Mouse (Mus musculus) CH12.LX (cell line): Measurements from ENCODE around the gene Pde3a. TPM values are rescaled to one million over a fixed set of nuclear protein-coding genes. Genes with fewer than 3 reads are reported as not detected.

Source experiments
- DNase-seq: peaks from one replicate; pipeline ENCODE4 v3.0.0-alpha.2; 2013; ENCODE audit errors: extremely low read depth
- H3K27ac ChIP-seq: 2 replicates; pipeline ENCODE4 v1.5.1; 2012; ENCODE audit warnings: low read depth, mild to moderate bottlenecking, control low read depth, moderate library complexity; ENCODE audit not compliant: insufficient read depth
- H3K27me3 ChIP-seq: replicated peaks from 2 replicates; pipeline ENCODE3; 2012; ENCODE audit warnings: inconsistent platforms
- H3K36me3 ChIP-seq, 2 experiments: replicated peaks in 1 of 2; 2 replicates each; pipeline versions ENCODE3 to v1.6.1; 2012; ENCODE audit warnings: inconsistent platforms in 1 of 2, low read length in 1 of 2, mild to moderate bottlenecking in 1 of 2, mixed read lengths in 1 of 2, moderate library complexity in 1 of 2; ENCODE audit not compliant: control insufficient read depth in 1 of 2, insufficient read depth in 1 of 2
- H3K4me1 ChIP-seq, 2 experiments: 2 replicates each; pipeline ENCODE4 v1.6.1; 2012; ENCODE audit warnings: inconsistent platforms in 1 of 2, moderate library complexity in 1 of 2; ENCODE audit not compliant: insufficient read depth in 2 of 2, control insufficient read depth in 1 of 2
- H3K4me2 ChIP-seq: 2 replicates; pipeline ENCODE4 v1.6.1; 2012; ENCODE audit warnings: low read depth, mild to moderate bottlenecking, control low read depth; ENCODE audit not compliant: poor library complexity, insufficient read depth, severe bottlenecking
- H3K4me3 ChIP-seq, 3 experiments: fragments of 150-350 bp in 1 of 3; sonication (generic) in 1 of 3; replicated peaks in 1 of 3; 2 replicates each; pipeline versions ENCODE3 to v1.5.1; 2011 to 2012; ENCODE audit warnings: low read depth in 2 of 3, low read length in 2 of 3, mild to moderate bottlenecking in 2 of 3, moderate library complexity in 2 of 3, control low read depth in 1 of 3, improper control_type of control experiment in 1 of 3, inconsistent platforms in 1 of 3, mixed read lengths in 1 of 3; ENCODE audit not compliant: poor library complexity in 1 of 3
- H3K79me2 ChIP-seq: replicated peaks from 2 replicates; pipeline ENCODE4 v1.6.1; 2012; ENCODE audit warnings: mild to moderate bottlenecking, moderate library complexity; ENCODE audit not compliant: control insufficient read depth, poor library complexity, insufficient read depth, severe bottlenecking; ENCODE audit errors: extremely low read depth
- H3K9ac ChIP-seq: 2 replicates; pipeline ENCODE4 v1.6.1; 2012; ENCODE audit warnings: low read depth, mild to moderate bottlenecking, control low read depth, moderate library complexity; ENCODE audit not compliant: insufficient read depth
- H3K9me3 ChIP-seq: replicated peaks from 2 replicates; pipeline ENCODE3; 2012; ENCODE audit warnings: low read length, inconsistent platforms, mixed read lengths
- BHLHE40 ChIP-seq: IDR thresholded peaks from 2 replicates; pipeline ENCODE4 v1.6.1; 2011; ENCODE audit warnings: mild to moderate bottlenecking, low read depth, low read length, improper control_type of control experiment
- CHD1 ChIP-seq: IDR thresholded peaks from 2 replicates; pipeline ENCODE4 v1.6.1; 2012; ENCODE audit warnings: low read depth, low read length, improper control_type of control experiment, inconsistent platforms
- GABPA ChIP-seq: IDR thresholded peaks from 2 replicates; pipeline ENCODE4 v1.6.1; 2012; ENCODE audit warnings: low read depth, low read length, improper control_type of control experiment, inconsistent platforms; ENCODE audit not compliant: insufficient replicate concordance
- IRF4 ChIP-seq: IDR thresholded peaks from 2 replicates; pipeline ENCODE4 v1.6.1; 2014; ENCODE audit warnings: low read depth, mild to moderate bottlenecking, inconsistent platforms, low read length, improper control_type of control experiment
- JUND ChIP-seq: conservative IDR thresholded peaks from 2 replicates; pipeline ENCODE4 v1.6.1; 2011; ENCODE audit warnings: low read depth, low read length, improper control_type of control experiment
- MAFK ChIP-seq: IDR thresholded peaks from 2 replicates; pipeline ENCODE4 v1.6.1; 2011; ENCODE audit warnings: low read length, improper control_type of control experiment; ENCODE audit not compliant: insufficient replicate concordance
- MAX ChIP-seq: IDR thresholded peaks from 2 replicates; pipeline ENCODE4 v1.6.1; 2011; ENCODE audit warnings: low read length, improper control_type of control experiment
- MAZ ChIP-seq: IDR thresholded peaks from 2 replicates; pipeline ENCODE4 v1.6.1; 2012; ENCODE audit warnings: low read depth, mild to moderate bottlenecking, inconsistent platforms, low read length, improper control_type of control experiment, moderate library complexity
- NELFE ChIP-seq: IDR thresholded peaks from 2 replicates; pipeline ENCODE4 v1.6.1; 2011; ENCODE audit warnings: low read depth, low read length, improper control_type of control experiment
- NRF1 ChIP-seq: IDR thresholded peaks from 2 replicates; pipeline ENCODE4 v1.6.1; 2014; ENCODE audit warnings: low read depth, mild to moderate bottlenecking, inconsistent platforms, low read length, improper control_type of control experiment, moderate library complexity
- PAX5 ChIP-seq: IDR thresholded peaks from 2 replicates; pipeline ENCODE4 v1.6.1; 2012; ENCODE audit warnings: low read length, inconsistent platforms, mixed read lengths
- TBP ChIP-seq: conservative IDR thresholded peaks from 2 replicates; pipeline ENCODE4 v1.6.1; 2011; ENCODE audit warnings: low read depth, low read length, improper control_type of control experiment
- TCF12 ChIP-seq: IDR thresholded peaks from 2 replicates; pipeline ENCODE4 v1.6.1; 2014; ENCODE audit warnings: low read depth, mild to moderate bottlenecking, inconsistent platforms, low read length, improper control_type of control experiment
- UBTF ChIP-seq: IDR thresholded peaks from 2 replicates; pipeline ENCODE4 v1.6.1; 2012; ENCODE audit warnings: low read depth, mild to moderate bottlenecking, inconsistent platforms, low read length, improper control_type of control experiment, moderate library complexity
- USF2 ChIP-seq: conservative IDR thresholded peaks from 2 replicates; pipeline ENCODE4 v1.6.1; 2011; ENCODE audit warnings: low read depth, low read length, improper control_type of control experiment
- ZC3H11A ChIP-seq: IDR thresholded peaks from 2 replicates; pipeline ENCODE4 v1.6.1; 2012; ENCODE audit warnings: low read depth, mild to moderate bottlenecking, inconsistent platforms, low read length, improper control_type of control experiment
- ZMIZ1 ChIP-seq: IDR thresholded peaks from 2 replicates; pipeline ENCODE4 v1.6.1; 2012; ENCODE audit warnings: low read depth, mild to moderate bottlenecking, inconsistent platforms, low read length, improper control_type of control experiment
- ZNF384 ChIP-seq: IDR thresholded peaks from 2 replicates; pipeline ENCODE4 v1.6.1; 2012; ENCODE audit warnings: low read depth, low read length, improper control_type of control experiment, inconsistent platforms
- dilution Hi-C: fragments of 300-500 bp; cut with MboI; formaldehyde crosslinking; loops from 2 replicates; pipeline ENCODE4 v1.14.3; 2020; ENCODE audit warnings: low sequenced_read_pairs; ENCODE audit not compliant: extremely low pct_unique_long_range_greater_than_20kb, extremely low pct_ligation_motif_present
- in situ Hi-C: fragments of 300-500 bp; cut with MboI; formaldehyde crosslinking; loops from 3 replicates; pipeline ENCODE4 v1.14.3; 2019; ENCODE audit warnings: low sequenced_read_pairs, low pct_ligation_motif_present, low pct_unique_long_range_greater_than_20kb, mixed read lengths
- polyA plus RNA-seq: library from polyadenylated mRNA; unstranded; fragments of >175 nt; gene quantifications from 2 replicates; pipeline ENCODE4 v1.2.1, GENCODE M21; 2012; ENCODE audit warnings: low read depth; ENCODE audit not compliant: insufficient read length
- total RNA-seq, 2 experiments: library from RNA; depleted of rRNA; stranded (reverse); fragments of 300-350 nt in 1 of 2; fragments of >200 nt in 1 of 2; gene quantifications; 2 replicates each; pipeline ENCODE4 v1.2.3; 2012 to 2014

Gene Pde3a
- total and polyA plus RNA-seq, 3 experiments: under 0.01 to 0.04 (median 0.03) TPM

GRCm38 (mm10) chr6:141250984-141251383 is 1.9 kb downstream of the Pde3a start:
- Histone ChIP-seq H3K9me3 (peaks cover 9% of the 10 kb centered on the region), H3K4me3 (no peak overlapping the region), H3K27ac (no peak overlapping the region), H3K4me2 (no peak overlapping the region), H3K27me3 (no peaks in the 10 kb centered on the region), H3K36me3 (no peaks in the 10 kb centered on the region), H3K9ac (no peak overlapping the region), H3K79me2 (no peaks in the 10 kb centered on the region), H3K4me1 (no peaks in the 10 kb centered on the region)
- TF ChIP-seq ZC3H11A: no peak
- TF ChIP-seq IRF4: no peak
- no peak for TF ChIP-seq TCF12
- no peak for TF ChIP-seq JUND
- TF ChIP-seq MAFK: no peak
- TF ChIP-seq GABPA: no peak
- no peak for TF ChIP-seq PAX5
- no peak for TF ChIP-seq ZMIZ1
- no peak for TF ChIP-seq MAZ
- no peak for DNase-seq
- in situ Hi-C loops: no loop called here
- dilution Hi-C loops: no loop called here

- dilution Hi-C loops (no loop called here), in situ Hi-C loops (no loop called here)
- H3K79me2 ChIP-seq: no peaks in the 10 kb centered on the region
- H3K4me1 ChIP-seq: no peaks in the 10 kb centered on the region
- H3K4me2 ChIP-seq: no peak overlapping the region
- no peak overlapping the region for H3K9ac ChIP-seq
- no peaks in the 10 kb centered on the region for H3K27me3 ChIP-seq
- H3K36me3 ChIP-seq: no peaks in the 10 kb centered on the region
- no peak overlapping the region for H3K27ac ChIP-seq
- H3K9me3 ChIP-seq: peaks cover 9% of the 10 kb centered on the region
- no peak overlapping the region for H3K4me3 ChIP-seq
- no peak for DNase-seq
- TF ChIP-seq IRF4 (no peak), MAX (no peak), USF2 (no peak), JUND (no peak), UBTF (no peak), TCF12 (no peak), BHLHE40 (no peak), ZMIZ1 (no peak), NRF1 (no peak), ZNF384 (no peak), TBP (no peak), NELFE (no peak), CHD1 (no peak)
Measured at GRCm38 (mm10) chr6:141252520-141252919, 3.5 kb downstream of the Pde3a start.
